Mouse (Mus musculus): ENCODE data around the gene 1700061G19Rik.

DNA sequence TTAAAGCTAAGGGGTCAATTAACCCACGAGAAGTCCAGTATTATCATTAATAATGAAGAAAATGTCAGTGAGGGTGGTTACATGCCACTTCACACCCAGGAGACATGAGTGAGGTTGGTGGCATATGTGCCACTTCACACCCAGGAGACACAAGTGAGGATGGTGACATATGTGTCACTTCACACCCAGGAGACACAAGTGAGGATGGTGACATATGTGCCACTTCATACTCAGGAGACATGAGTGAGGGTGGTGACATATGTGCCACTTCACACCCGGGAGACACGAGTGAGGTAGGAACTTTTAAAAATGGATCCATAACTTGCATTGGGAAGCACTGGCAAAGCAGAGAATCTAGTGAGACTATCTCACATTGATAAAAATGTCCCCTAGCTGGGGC is 24.1 kb upstream of the 1700061G19Rik start:
- TF ChIP-seq MAZ (IDR thresholded peaks at IDR 0.05; ENCODE audit: low read depth, low read length) (no peak), POLR2A (IDR thresholded peaks at IDR 0.05; ENCODE audit: control insufficient read depth in 1 of 2, insufficient read depth in 1 of 2, low read depth in 1 of 2, low read length in 2 of 2, poor library complexity in 1 of 2) (no peak), CTCF (IDR thresholded peaks at IDR 0.05 in 2 of 3, conservative IDR thresholded peaks at IDR 0.05 in 1 of 3; ENCODE audit: control insufficient read depth in 1 of 3, insufficient read depth in 1 of 3, low read depth in 2 of 3, low read length in 3 of 3, poor library complexity in 1 of 3, severe bottlenecking in 1 of 3) (no peak)

Measured in MEL (cell line).